Mouse (Mus musculus) WW6 (cell line): ENCODE data around the gene Gm21976.
A peak's percentile ranks its signal among the peaks of the same experiment; 100 is the strongest.

Source experiments
- DNase-seq: peaks from one replicate; pipeline ENCODE4 v3.0.0-alpha.2; 2013; ENCODE audit warnings: low read depth, low spot score

Gm21976 gene

DNA sequence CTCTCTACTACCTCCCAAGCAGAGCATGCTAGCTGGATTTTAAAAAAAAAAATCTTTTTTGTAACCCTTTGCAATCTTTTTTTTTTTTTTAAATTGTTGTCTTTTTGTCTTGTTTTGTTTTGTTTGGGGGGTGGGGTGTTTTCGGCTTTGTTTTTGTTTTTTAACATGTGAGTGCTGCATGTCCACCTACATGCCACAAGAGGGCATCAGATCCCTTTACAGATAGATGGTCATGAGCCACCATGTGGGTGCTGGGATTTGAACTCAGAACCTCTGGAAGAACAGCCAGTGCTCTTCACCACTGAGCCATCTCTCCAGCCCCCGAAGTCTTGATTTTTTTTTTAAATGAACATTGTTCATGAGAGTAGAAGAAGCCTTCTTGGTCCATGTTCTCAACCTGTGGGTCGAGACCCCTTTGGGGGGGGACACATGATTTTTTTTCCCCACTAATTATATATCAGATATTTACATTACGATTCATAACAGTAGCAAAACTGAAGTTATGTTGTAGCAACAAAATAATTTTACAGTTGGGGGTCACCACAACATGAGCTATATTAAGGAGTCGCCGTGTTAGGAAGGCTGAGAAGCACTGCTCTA, 18.3 kb downstream of the Gm21976 start:
- no peak for DNase-seq

DNA sequence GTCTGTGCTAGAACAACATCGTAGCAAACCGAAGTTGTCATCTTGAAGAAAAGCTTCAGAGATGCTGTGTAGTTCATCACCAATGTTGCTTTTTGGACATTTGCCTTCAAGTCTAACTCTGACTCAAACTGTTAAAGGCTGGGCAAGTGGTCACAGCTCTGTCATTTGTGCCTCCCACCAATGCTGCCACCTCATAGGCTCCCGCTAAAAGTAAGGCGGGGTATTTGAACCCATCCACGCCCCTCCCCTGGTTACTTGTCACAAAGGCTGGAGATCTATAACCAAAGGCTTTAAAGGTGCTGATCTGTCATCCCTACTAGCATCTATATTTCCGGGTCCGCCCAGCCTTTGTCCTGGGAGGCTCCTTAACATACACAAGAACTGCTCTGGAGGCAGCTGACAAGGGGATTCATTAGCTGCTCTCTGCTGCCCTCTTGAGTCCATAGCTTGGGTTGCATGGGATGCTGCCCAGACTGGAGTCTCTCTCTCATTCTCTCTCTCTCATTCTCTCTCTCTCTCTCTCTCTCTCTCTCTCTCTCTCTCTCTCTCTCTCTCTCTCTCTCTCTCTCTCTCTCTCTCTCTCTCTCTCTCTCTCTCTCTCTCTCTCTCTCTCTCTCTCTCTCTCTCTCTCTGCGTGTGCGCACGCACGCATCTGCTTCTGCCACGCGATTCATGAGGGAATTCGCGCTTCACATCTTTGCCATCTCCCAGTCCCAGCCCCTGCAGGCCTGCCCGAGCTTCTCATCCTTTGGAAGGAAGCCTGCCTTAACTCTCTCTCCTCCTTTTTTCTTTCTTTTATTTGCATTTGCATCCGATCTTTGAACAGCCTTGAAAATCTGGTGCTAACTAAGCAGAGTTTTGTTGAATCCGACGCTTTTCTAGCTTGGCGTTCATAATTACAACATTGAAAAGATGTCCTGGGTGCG, 19.4 kb downstream of the Gm21976 start:
- DNase-seq: peak; percentile 85

DNA sequence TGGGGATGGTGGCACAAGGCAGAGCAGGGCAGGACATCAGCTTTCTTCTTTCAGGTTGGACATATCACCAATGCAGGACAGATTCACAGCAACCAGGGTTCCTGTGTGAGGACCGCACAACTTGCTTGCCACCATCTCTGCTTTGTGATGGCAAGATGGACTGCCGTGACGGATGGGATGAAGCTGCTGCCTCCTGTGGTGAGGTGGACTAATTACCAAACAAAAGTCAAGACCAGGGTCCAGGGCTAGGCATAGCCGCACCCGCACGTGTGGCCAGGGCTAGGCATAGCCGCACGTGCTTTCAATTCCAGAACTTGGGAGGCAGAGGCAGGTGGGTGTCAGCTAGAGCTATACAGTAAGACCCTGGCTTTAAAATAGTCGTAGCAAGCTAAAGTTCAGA, 25.6 kb downstream of the Gm21976 start:
- DNase-seq: no peak

DNA sequence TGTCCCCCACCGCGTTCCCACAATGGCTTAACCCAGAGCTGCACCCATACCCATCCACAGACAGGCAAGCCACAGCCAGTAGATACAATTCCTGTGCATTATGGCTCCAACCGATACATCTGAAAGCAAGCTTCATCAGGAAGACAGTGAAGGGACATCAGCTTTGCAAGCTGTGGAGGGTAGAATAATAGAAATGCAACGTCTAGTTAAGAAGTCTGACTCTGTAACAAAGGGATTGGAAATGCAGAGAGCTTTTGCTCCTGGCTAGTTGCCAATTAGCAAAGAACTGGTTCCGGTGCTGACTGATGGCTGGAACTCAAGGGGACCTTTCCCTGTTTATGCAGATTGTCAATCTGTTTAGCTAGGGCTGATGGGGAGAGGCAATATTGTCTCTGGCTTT, 26.7 kb downstream of the Gm21976 start:
- no peak for DNase-seq

- DNase-seq: no peak
These were observed 27.3 kb downstream of the Gm21976 start for GRCm38 (mm10) chr13:98306852-98307475.

- no peak for DNase-seq
These were observed 28.3 kb downstream of the Gm21976 start for GRCm38 (mm10) chr13:98308004-98308403.

GRCm38 (mm10) chr13:98308724-98309123, 29.0 kb downstream of the Gm21976 start:
- DNase-seq: no peak

DNA sequence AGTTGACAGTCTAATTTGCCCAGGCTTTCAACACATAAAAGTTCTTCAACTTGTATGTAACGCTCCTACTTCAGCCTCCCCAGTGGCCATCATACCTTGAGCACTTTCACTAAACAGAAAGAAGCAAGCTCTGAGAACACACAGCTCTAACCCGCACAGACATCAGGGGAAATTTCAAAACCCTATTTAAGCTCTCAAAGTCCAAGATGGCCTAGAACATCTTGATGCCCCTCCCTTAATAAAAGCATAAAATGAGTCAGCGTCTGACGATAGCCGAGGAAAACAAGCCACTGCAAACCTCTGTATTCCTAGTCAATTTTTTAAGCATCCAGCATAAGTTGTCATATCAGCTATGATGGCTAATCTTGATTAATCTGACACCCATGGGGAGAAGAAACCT, 31.9 kb downstream of the Gm21976 start:
- no peak for DNase-seq

DNA sequence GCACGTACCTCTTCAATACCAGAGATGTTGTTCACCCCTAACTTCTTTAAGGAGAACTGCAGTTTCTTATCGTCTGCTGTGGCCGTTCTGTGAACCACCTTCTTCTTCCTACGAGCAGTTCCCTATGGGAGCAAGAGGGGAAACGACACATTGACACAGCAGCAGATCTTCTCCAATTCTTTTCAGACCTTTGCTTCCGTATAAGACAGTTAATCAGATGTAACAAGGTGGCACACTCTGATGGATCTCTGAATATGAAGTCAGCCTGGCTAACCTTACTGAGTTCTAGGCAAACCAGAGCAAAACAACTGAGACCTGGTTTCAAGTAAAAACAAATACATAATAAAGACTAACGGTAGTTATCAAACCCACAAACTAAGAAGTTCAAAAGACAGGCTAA, 33.9 kb downstream of the Gm21976 start:
- DNase-seq: no peak

GRCm38 (mm10) chr13:98315124-98315523, 35.4 kb downstream of the Gm21976 start:
- no peak for DNase-seq

- no peak for DNase-seq
These were observed 36.4 kb downstream of the Gm21976 start for GRCm38 (mm10) chr13:98316140-98316479.

DNA sequence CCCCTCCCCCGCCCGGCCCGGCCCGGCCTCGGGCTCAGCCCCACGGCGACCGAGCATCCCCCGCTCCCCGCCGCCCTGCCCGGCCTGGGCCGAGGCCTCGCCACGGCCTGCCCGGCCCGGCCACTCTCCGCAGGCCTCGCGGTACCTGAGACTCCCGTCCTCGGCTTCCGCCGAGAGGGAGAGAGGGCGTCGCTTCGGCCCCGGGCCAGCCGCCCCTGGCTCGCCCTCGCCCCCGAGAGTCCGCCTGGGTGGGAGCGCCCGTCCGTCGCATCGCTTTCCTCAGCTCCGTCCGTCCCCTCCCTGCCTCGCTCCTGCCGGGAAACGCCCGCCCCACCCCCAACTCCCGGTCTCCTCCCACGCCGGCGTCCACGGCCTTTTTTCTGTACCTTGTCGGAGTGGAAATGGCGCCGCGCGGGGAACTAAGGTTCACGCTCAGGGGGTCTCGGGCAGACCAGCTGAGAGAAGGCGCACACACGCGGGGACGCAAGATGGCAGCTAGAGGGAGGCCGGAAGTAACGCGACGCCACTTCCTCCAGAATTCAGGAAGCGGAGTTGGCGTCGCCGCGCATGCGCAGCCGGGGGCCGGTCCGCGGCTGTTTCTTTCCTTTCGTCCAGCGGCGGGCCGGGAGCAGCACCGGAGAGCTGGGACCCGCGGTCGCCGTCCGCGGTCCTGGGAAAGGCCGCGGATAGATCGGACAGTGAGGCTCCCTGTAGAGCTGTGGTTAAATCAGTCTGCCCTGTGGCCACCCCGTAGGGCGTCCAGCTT, 37.0 kb downstream of the Gm21976 start, which contains the start of gene Btf3:
TSS of gene Btf3 (minus strand) at position 527 of the 766 bp plus-strand sequence.
- peak; percentile 75 for DNase-seq

GRCm38 (mm10) chr13:98317246-98317677, 37.6 kb downstream of the Gm21976 start:
- no peak for DNase-seq

GRCm38 (mm10) chr13:98317911-98318310, 38.2 kb downstream of the Gm21976 start:
- no peak for DNase-seq

DNA sequence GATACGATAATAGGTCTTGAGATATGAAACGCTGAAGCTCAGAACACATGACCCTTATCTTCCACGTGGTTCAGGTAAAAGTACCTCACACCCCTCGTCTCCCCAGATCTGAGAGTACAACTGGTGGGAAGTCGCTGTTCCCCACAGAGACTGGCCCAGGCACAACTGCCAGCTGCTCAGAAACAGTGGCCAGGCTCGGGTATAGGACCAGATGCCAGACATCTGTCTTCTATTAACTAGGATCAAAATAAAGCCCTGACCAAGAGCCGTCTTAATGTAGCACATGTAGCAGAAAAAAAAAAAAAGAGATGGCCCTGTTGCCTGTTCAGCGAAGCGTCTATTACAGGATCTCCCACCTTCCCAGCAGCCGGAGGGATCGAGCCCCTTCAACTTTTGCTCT, 45.3 kb downstream of the Gm21976 start:
- no peak for DNase-seq

- no peak for DNase-seq
These were observed 52.4 kb downstream of the Gm21976 start for GRCm38 (mm10) chr13:98332106-98332505.

DNA sequence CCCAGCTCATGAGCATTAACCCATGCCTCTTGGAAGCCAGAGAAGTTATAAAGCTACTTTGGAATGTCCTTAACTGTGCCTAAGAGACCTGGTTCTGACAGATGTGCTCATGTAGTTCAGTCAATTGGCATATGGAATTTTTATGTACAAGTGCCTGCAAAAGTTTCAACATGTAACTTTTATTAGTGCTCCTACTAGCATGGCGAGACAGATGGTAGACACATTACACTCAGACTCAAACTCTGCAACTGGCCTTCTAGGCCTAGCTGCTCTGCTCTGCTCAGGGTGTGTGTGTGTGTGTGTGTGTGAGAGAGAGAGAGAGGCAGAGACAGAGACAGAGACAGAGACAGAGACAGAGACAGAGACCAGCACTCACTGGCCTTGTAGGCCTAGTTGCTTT, 56.5 kb downstream of the Gm21976 start:
- DNase-seq: no peak

DNA sequence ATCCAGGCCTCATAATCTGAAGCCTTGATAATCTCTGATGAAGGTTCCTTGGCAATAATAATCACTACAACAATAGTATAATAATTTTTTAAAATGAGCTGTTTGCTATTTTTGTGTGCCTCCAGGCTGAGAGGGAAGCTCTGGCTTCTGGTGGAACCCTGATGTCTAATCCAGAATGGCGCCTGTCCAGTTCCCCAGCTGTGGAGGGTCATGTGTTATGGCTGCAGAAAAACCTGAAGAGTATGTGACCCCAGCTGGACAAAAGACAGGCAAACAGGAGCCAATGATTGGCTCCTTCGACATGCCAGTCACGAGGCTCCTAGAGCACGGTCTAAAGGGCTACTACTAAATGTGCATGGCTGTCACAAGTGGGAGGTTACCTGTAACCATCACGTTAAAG, 60.8 kb downstream of the Gm21976 start:
- DNase-seq: no peak

- no peak for DNase-seq
These were observed 69.8 kb downstream of the Gm21976 start for GRCm38 (mm10) chr13:98349491-98349890.

- DNase-seq: no peak
These were observed 71.8 kb downstream of the Gm21976 start for GRCm38 (mm10) chr13:98351527-98351926.

- no peak for DNase-seq
These were observed 72.8 kb downstream of the Gm21976 start for GRCm38 (mm10) chr13:98352381-98352975.
